Mouse (Mus musculus) right cerebral cortex, postnatal 25 days (tissue): ENCODE measurements around the gene Sik2.

ENCODE experiments used
- DNase-seq: peaks from one replicate; pipeline ENCODE4 v3.0.0; 2022

Sik2 gene

DNA sequence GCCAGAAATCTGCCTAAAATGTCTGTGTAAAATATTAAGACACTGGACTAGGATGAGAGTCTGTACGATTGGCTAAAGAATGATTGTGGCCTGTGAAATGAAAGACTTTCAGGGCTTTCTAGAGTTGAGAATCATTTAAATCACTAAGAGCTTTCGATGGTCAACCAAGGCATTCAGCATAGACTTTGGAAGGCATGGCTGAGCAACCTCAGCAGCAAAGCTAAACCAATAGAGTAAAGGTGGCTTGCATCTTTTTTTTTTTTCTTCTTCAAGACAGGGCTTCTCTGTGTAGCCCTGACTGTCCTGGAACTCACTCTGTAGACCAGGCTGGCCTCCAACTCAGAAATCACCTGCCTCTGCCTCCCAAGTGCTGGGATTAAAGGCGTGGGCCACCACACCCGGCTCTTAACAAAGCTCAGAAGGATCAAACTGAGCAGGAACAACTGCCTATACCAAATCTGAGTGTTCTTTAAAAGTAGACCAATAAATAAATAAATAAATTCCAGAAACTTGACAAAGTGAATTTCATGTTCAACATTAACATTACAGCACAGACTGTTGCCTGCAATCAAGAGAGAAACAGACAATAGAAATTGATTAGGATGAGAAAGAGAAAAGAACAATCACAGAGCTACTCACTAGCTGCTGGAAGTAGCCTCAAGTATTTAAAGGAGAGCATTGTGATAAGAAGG, 27.2 kb downstream of the Sik2 start:
- DNase-seq, result no peak

DNA sequence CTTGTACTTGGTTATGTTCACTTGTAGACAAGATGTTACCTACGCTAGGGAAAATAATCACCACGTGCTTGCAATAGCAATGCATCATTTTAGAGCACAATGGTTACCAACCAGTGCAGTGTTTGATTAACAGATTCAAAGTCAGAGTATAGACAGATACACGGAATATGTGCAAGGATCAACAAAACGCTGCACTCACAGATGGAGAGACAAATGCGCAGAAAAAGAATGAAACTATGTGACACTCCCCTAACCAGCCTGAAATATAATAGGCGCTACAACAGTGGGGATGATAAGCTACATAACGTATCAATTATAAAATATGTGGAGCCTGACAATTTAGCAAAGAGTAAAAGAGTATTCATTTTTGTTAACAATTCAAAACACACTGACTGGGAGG, 34.2 kb downstream of the Sik2 start:
- no peak for DNase-seq

DNA sequence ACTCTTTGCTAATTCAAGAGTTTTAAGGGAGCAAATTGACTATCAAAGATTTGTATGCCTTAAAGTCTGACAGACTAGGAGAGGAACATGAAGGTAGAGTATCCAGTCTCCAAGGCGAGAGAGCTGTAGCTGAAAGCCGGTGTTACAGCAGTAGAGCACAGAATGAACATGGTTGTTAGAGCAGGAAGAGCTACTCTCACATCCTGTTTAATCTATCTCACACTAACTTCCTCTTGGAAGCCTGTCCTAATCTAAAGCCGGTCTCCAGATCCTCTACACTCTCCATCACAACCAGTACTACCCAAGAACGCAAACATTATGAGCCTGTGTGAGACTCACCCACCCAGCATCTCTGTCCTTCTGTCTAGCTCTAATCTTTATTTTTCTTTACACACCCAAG, 38.5 kb downstream of the Sik2 start:
- no peak for DNase-seq

DNA sequence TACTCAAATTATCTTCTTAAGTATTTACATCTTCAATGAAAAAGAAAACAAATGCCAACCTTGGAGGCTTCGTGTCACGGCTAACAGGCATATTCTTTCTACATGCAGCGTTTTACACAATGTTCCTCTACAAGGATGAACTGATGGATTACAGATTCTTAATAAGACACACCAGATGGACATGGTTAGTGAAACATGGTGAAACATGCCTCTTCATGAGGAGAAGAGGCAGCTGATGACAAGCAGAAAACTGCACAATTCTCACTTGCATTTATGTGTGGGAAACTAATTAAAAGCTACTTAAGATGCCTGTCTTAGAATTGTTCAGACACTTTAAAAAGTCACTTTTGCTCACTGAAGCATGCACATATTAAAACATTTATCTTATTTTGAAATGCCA, 39.6 kb downstream of the Sik2 start:
- no peak for DNase-seq

DNA sequence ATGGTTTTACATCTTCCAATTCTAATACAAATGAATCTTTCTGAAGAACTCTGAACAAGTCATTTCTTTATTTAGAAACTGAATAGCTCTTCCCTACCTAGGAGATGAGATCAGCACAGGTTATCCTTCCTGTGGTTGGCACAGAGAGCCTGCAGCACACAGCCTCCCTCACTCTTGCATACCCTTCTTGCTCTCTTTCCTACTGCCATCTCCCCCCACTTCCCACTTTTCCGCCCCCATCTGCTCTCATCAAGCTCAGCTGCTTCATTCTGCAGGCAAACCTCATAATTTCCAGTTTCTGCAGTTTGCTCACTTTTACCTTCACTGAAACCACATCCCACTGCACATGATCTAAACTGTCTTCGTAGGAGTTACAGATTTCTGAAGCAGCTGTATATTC, 42.6 kb downstream of the Sik2 start:
- no peak for DNase-seq

DNA sequence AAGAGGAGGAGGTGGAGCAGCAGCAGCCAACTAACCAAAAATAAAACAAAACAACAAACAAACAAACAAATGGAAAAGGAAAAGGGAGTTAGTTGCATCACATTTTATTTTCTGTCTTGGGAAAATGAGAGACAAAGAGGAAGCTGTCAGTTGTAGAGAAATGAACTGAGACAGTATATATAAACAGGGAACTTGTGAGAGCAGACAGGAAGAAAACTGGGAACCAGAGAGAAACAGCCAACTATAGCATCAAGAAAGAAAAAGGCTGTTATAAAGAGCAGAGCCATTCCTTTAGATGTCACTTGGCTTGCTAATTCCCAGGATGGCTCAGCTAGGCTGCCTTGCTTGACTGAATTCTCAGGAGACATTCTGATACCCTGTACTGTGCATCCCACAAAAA, 43.5 kb downstream of the Sik2 start:
- no peak for DNase-seq

DNA sequence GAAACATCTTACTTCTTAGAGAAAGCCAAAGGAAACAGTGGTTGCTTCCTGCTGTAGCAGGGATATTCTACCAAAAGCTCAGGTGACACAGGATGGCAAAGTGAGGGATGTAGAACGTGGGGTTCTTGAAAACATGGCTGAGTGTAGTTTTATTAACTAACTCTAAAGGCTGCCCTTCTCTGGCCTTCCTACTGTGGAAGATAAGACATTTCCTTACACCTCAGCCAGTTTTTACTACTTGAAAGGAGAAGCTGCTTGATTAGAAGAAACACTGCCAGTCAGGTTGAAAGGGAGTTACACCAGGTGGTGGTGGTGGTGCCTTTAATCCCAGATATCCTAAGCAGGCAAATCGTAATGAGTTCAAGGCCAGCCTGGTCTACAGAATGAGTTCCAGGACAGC, 44.0 kb downstream of the Sik2 start:
- DNase-seq, result no peak

DNA sequence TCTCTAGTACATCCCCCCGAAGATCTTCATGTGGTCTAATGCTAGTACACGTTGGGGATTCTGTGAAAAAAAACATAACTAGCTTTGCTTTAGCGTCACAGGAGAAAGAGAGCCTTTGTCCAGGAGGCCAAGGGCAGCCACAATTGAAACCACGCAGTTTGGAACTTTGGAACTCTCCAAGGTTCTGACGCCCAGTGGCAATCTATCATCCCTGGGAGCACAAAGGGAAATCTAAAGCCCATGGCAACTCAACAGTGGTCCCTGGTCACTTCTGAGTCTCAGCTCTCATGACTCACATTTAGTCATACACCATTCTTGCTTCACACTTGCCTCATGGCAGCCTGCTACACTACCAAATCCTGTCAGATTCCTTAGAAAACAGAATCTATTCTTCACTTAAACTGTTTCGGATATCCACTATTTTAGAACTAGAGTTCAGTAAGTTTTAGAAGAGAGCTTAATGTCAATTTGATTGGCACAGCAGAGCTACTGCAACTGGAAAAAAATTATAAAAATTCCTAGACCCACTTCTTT, 50.9 kb downstream of the Sik2 start:
- DNase-seq, result no peak

DNA sequence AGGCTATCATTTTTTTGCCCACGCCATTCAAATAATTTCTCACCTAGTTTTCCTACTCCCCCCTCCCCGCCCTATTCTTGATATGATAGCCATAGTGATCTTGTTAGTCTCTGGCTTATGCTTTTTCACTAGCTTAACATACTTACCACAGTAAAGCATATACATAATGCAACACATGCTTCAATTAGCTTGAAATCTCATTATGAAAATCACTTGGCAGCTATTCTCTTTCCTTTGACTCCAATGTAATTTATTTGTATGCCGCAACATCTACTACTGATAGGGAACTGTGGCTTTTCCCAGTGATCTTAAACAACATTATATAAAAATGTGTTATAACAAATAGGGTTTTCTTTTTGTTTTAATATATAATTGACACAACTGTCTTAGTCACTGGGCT, 53.7 kb downstream of the Sik2 start:
- no peak for DNase-seq

DNA sequence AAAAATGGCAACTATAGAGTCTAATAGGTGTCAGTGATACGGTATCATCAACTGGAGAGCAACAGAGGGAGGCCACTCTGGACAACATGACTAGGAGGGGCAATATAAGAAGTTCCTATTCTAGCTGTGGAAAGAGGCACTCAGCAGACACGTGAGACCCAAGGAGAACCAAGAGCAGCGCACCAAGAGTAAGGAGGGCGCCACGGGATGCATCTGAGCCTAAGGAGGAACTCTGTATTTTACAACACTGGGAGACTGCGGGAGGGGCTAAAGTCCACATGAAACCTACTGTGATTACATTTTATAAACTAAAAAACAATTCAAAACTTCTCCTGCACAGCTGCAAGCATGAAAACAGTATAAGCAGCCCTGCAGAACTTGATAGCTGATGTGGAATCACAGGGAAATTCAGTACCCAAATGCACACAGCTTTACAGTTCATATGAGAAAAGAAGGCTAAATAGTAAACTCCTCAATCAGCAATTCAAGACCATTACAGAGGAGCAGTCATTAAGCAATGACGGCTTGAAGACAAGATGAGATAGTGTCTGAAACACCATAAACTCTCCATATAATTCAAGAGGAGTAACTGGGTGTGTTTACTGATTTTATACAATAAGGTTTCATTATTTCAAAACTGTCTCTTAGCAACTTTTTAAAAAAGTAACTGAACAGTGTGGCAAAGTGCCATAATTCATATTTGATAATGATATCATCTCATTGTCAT, 60.6 kb downstream of the Sik2 start:
- DNase-seq, result no peak

DNA sequence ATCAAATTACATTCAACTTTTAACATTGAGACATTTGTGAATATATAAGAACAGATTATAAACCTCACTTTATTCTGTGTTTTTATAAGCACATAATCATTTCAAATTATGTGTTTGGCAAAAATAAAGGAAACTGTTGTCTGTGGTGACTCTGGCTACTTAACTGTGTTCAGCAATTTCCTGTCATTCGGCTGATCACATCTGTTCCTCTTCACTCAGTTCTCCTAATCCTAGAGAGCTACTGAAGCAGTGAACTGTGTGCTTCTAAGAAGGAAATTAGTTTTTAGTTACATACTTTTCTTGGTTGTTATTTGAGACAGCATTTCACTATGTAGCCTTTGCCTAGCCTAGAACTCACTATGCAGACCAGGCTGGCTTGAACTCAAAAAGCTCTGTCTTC, 62.5 kb downstream of the Sik2 start:
- no peak for DNase-seq

DNA sequence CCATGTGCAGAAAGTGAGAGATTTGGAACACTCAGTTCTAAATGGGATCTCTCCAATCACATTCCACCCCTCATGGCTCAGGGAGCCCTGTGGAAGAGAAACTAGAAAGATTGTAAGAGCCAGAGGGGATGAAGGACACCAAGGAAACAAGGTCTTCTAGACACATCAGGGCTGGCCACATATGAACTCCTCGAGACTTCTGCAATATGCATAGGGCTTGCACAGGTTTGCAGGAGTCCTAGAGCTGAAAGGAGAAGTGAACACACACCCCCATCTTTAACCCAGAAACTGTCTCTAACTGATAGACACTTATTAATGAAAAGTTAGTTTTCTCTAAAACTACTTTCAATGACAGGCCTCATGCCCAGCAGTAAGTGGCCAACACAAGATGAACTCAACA, 64.0 kb downstream of the Sik2 start:
- DNase-seq, result no peak

DNA sequence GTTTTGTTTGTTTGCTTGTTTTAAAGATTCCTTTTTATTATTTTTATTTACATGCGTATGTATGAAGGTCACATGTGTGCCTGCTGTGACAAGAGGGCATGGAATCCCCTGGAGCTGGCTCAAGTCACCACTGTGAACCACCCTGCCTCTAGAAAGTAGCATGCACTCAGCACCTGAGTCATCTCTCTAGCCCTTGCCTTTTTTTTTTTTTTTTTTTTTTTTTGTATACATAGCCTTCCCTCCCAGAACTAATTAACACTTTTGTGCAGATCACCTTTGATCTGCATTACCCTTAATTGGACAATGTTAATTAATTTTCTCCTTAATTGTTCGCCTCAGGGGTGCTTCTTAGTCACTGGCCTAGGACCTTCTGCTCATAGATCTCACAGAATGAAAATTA, 66.2 kb downstream of the Sik2 start:
- DNase-seq, result no peak

DNA sequence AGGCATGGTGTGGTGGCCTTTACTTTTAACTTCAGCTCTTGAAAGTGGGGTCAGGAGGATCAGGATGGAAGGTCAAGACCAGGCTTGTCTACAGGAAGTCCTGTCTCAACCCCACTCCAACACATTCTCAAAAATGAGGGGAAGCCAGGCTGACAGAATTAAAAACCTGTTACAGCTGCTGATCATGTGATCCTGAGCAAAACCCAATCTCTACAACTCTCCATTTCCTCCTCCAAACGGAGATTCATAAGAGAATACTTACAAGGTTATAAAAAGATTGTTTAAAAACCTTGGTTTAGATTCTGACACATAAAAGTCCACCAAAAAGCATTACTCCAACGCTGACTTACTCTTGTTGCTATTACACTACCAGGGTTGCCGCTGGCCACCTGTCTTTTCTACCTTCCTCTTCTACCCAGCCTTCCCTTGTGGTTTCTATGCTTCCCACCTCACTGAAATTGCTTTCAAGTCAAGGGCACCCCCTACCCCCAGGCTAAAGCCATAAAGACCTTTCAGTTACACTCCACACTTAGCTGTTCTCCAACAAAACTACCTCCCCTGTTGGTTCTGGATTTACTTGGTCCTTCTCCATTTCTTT, 67.0 kb downstream of the Sik2 start:
- no peak for DNase-seq

DNA sequence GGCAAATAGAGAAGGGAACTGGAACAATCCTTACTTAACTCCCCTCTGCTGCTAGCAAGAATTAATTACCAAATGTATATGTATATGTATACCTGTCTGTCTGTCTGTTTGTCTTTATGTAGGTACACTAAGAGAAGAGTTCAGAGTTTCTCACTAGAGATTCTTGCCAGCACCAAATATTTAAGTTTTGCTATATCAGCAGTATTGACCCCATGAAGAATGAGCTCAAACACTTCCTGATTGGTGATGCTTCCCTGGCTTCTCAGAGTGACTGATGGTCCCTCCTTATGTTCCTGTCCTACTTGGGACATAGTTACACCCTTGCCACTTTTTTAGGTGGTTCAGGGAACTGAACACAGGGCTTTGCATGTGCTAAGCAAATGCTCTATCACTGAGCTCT, 78.9 kb downstream of the Sik2 start:
- DNase-seq, result no peak

DNA sequence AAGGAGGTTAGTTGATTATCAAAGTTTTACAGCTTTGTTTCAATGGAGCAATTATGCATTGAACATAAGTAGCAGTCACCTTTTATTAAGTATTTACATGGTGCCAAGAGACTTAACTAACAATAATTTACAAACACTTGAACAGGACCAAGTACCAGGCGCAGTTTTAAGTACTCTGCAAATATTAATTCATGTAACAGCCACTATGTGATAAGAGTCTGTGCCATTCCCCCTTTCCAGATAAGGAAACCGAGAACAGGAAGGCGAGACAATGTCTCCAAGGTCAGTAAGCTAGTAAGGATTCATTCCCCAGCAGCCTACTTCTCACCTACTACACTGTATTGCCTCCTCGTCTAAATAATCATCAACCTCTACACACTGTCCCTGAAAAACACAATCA, 83.1 kb downstream of the Sik2 start:
- no peak for DNase-seq

DNA sequence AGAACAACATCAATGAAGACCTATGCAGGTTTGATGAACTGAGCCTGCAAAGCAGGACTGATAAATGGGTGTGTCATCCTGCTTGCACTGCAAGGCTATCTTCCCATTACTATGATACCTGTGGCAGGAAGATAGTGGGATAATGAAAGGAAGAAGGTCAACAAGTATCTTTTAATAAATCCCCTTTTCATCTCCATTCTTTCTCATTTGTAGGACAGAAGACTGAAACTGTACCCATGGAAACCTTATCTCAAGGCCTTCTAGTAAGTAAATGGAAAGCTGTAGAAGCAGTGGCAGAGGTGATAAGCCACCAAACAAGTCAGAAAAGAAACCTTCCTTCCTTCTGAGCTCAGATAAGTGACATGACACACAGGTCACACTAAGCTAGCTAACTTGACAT, 84.4 kb downstream of the Sik2 start:
- no peak for DNase-seq

DNA sequence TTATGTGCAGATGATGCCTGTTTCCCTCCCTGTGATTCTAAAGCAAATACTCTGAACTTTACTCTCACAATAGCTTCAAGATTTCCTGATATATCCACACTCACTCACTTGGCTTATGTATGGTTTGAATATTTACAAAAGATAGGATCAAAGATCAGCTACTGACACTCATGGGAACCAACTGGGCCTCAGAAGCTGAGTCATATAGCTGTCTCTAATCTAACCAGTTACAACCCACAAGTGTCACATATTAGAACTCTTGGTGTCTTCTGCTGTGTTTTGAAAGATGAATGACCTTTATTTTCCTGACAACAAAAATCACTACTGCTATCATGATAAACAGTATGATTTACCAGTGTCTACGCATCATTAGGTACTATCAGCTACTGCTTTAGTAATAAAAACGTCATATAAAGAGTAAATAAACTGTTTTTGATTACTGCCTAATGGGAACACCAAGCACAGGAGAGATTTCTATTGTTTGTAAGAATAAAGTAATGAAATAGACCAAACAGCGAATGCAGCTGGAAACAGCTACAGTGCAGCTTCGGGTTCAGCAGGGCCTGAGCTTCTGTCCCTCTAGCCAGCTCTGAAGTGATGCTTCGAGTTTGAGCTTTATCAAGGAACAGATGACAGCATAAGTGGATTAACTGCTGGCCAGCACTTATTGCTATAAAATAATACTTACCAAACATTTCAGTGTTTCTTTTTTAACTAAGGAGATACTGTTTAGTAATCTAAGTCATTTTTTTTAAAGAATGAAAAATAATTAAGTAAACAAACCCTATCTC, 86.3 kb downstream of the Sik2 start:
- no peak for DNase-seq

DNA sequence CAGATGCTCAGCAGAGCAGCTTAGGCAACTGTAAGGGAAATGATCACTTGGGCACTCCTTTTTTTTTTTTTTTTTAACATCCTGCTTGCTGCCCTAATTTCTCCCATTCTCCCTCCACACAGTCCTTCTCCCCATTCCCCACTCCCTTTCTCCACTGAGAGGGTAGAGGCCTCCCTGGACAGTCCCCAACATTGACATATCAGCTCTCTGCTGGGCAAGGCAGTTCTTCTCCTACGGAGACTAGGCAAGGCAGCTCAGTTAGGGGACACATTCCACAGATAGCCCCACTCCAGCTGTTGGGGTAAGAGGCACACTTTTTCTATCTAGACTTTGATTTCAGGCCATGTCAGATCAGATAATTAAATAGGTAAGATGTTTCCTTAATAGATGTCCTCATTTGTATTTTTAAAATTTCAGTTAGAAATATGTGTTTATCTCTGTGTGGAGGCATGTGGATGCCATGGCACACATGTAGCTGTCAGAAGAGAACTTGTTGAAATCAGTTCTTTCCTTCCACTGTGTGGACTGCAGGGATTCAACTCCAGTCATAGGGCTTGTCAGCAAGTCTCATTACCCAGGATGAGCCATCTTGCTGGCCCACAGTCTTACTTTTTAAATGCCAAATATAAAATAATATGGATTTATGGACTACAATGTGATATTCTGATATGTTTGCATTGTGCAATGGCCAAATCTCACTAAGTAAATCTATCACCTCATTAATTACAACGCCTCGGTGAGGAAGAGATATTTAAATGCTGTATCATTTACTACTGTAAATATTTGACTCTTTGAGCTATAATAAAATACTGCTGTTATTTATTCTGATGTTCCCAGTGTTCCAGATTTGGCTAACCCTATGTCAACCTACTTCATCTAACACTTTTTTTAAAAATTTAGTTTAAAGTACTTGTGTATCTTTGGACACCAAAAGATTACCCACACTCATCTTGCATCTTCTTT, 87.7 kb downstream of the Sik2 start:
- DNase-seq, result no peak

DNA sequence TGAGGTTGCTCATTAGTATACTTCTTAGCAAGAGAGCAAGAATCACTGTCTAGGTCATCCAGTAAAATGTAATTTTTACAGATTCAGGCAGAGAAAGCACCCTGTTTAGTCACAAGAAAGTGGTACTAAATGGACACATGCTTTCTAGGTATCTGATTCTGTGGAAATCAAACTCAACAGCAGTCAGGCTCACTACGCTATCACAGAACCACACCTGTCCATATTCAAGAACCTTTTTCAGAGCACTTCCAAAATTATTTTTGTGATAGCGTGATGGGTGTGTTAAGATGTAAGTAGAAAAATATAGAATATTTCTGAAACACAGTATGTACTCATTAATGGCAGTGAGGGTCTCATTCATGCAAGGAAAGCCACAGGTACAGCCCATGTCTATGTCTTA, 89.3 kb downstream of the Sik2 start:
- no peak for DNase-seq

DNA sequence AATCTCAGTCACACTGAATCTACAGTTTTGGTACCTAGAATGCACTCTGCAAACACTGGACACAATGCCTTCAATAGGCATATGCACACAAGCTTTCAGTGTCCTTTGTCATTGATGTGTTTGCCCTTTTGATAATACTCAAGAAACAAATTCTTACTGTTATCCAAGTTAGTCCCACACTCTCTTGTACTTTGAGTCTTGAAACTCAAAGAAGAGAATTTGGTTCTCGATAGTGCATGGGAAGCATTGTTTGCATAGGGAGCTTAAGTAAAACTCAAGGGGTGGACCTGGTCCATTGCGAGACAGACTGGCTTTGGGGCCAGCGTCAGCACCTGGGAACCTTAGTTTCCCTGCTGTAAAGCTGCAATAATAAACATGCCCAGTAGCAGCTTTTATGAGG, 90.7 kb downstream of the Sik2 start:
- DNase-seq, result no peak

DNA sequence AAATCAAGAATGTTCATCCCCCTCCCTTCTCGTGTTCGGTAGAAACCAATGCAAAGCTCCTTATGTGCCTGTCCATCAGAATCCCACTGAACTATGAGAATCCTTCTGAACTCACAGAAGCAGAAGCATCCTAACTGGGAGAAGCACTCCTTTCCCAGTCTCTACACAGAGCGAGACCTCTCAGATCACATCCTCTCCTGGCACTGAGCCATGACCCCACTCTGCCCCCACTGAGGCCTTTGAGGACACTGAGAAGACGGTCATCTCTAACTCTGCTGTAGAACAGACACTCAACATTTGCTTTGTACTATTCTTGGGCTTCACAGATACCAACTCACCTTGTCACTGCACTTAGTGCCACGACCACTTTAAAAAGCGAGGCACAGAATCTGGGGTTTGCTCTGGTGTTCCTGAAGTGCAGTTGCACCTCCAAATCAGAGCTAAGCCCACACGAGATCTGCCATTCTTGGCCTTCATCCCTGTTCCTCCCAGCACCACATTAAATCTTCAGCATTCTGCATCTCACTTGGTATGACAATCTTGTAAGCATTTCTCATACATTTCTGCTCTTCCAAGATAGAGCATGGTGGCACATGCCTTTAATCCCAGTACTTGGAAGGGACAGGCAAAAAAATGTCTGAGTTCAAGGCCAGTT, 96.9 kb downstream of the Sik2 start:
- no peak for DNase-seq
